Mouse (Mus musculus) cerebellum, postnatal 25 days (tissue): Measurements from ENCODE around the gene Pla2g4c.

Source experiments
- DNase-seq, 2 experiments: peaks; one replicate each; pipeline ENCODE4 v3.0.0; 2021; ENCODE audit warnings: mixed read lengths in 2 of 2

The Pla2g4c gene

GRCm38 (mm10) chr7:13397832-13398231 lies 73.4 kb downstream of the Pla2g4c start, which contains the start of gene Cabp5:
Cabp5 (plus strand) TSS chr7:13398132.
- no peak for DNase-seq
